Mouse (Mus musculus) hindbrain, embryonic 16.5 days (tissue): ENCODE measurements around the gene Isy1. TPM values are rescaled to one million over a fixed set of nuclear protein-coding genes. Genes with fewer than 3 reads are reported as not detected.
"Not testable (repeated sequence)": the region's sequence is repeated elsewhere in the genome, so short reads cannot be mapped to it uniquely, and the experiment has no call there.

ENCODE experiments used
- ATAC-seq: fragments of 200-750 bp; cut with Nextera tagmentation; 2 replicates; pipeline ENCODE4 v1.8.0; 2017; ENCODE audit warnings: moderate TSS enrichment, moderate library complexity
- H3K27ac ChIP-seq: fragments of 300-500 bp; sonication (generic); 2 replicates; pipeline ENCODE4 v1.5.1; 2014; ENCODE audit warnings: low read depth, mild to moderate bottlenecking, control low read depth, low read length, moderate library complexity
- H3K27me3 ChIP-seq: fragments of 300-500 bp; sonication (generic); replicated peaks from 2 replicates; pipeline ENCODE4 v1.6.1; 2014; ENCODE audit warnings: low read length; ENCODE audit not compliant: control insufficient read depth, insufficient read depth
- H3K36me3 ChIP-seq: fragments of 300-500 bp; sonication (generic); 2 replicates; pipeline ENCODE4 v1.6.1; 2014; ENCODE audit warnings: mild to moderate bottlenecking, low read length, moderate library complexity, mixed read lengths; ENCODE audit not compliant: control insufficient read depth, insufficient read depth
- H3K4me1 ChIP-seq: fragments of 300-500 bp; sonication (generic); 2 replicates; pipeline ENCODE4 v1.6.1; 2014; ENCODE audit warnings: low read depth, low read length; ENCODE audit not compliant: control insufficient read depth, insufficient read depth
- H3K4me2 ChIP-seq: fragments of 300-500 bp; sonication (generic); 2 replicates; pipeline ENCODE4 v1.6.1; 2014; ENCODE audit warnings: mild to moderate bottlenecking, low read length, control low read depth, moderate library complexity
- H3K4me3 ChIP-seq: fragments of 300-500 bp; sonication (generic); 2 replicates; pipeline ENCODE4 v1.5.1; 2014; ENCODE audit warnings: mild to moderate bottlenecking, low read length, control low read depth, moderate library complexity
- H3K9ac ChIP-seq: fragments of 300-500 bp; sonication (generic); 2 replicates; pipeline ENCODE4 v1.6.1; 2014; ENCODE audit warnings: low read depth, mild to moderate bottlenecking, control low read depth, low read length, moderate library complexity
- H3K9me3 ChIP-seq: fragments of 300-500 bp; sonication (generic); 2 replicates; pipeline ENCODE4 v1.6.1; 2014; ENCODE audit warnings: mild to moderate bottlenecking, low read length, moderate library complexity; ENCODE audit not compliant: control insufficient read depth
- WGBS: fragments of 180-500 bp; shearing (Covaris S2); extraction: QIAGEN DNeasy Blood & Tissue Kit; methylation state at CpG from one replicate; pipeline ENCODE4 v1.1.7; 2014; 5-methylcytosine and 5-hydroxymethylcytosine counted together
- polyA plus RNA-seq: library from polyadenylated mRNA; unstranded; fragments of >200 nt; fragmentation: Nextera tagmentation; extraction: Ambion mirVana; gene quantifications from 2 replicates; pipeline ENCODE4 v1.2.1, GENCODE M21; 2015

Gene Isy1
- polyA plus RNA-seq, 1 experiment from 2014 or later, result 24.0 TPM

DNA sequence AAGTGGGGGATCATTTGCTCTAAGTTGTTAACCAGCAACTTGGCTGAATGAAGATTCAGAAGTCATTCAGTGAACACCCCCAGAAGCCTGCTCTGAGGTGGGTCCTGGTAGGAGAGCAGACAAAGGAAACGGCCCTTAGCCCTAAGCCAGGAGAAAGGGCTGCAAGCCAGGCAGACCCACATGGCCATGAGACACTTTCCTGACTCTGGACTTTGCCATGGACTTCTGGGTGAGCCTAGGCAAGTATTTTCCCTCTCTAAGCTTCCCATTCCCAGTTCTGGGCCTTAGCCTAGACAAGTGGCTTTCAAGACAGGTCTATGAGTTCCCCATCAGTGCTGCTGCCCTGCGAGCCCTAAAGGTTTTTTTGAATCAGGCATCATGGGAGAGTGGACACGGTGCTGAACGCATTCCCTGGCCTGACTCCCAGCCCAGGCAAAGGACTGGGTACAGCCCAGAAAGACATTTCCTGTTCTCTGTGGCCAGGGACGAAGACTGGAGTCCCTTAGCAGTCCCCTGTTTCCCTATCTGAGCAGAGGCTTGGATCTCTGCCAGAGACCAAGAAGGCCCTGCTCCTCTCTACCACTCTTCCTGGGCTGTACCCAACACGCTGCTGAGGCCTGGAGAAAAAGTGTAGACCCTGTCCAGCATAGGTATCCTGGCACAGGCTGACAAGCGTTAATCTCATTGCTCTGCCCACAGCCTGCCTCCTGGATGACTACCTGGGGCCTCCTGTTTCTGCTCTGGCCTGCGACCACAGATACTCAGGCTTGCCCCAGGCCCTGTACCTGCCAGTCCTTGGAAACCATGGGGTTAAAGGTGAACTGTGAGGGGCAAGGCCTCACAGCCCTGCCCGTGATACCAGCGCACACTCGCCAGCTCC lies 60.1 kb downstream of the Isy1 start:
- no peak for ATAC-seq
- Histone ChIP-seq H3K4me1 (no peaks in the 10 kb centered on the region), H3K9me3 (no peaks in the 10 kb centered on the region), H3K27me3 (no peaks in the 10 kb centered on the region), H3K4me2 (no peak overlapping the region), H3K9ac (no peak overlapping the region), H3K36me3 (no peaks in the 10 kb centered on the region), H3K27ac (no peak overlapping the region), H3K4me3 (no peak overlapping the region)
- WGBS, result 70% methylated on average over 11 of the region's 11 CpGs

DNA sequence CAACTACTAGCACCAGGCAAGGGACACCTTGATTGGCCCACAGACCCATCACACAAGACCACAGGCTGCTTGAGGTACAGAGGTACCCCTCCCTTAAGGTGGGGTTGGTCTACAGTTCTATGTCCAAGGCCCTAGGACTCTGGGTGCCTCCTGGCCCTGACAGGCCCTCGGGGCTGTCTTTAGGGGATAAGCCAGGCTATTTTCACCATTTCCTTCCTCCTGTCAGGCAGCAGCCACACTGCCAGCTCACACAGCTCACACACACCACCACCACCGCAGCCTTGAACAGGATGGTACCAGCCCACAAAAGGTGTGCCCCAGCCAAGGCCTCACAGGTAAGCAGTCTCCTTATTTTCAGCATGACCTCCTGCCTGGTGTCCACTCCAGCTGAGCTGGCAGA lies 60.8 kb downstream of the Isy1 start, which contains the start of gene Gp9:
Gp9 (plus strand) TSS at position 231 of the 400 bp plus-strand sequence.
- no peak for ATAC-seq
- H3K36me3 ChIP-seq, result no peaks in the 10 kb centered on the region
- no peak within 1 kb of the TSS for H3K27ac ChIP-seq
- no peaks in the 10 kb centered on the region for H3K4me1 ChIP-seq
- H3K9ac ChIP-seq, result no peak within 1 kb of the TSS
- no peaks in the 10 kb centered on the region for H3K27me3 ChIP-seq
- no peak within 1 kb of the TSS for H3K4me3 ChIP-seq
- 80% methylated on average over 2 of the region's 2 CpGs for WGBS
- no peak within 1 kb of the TSS for H3K4me2 ChIP-seq
- no peaks in the 10 kb centered on the region for H3K9me3 ChIP-seq

DNA sequence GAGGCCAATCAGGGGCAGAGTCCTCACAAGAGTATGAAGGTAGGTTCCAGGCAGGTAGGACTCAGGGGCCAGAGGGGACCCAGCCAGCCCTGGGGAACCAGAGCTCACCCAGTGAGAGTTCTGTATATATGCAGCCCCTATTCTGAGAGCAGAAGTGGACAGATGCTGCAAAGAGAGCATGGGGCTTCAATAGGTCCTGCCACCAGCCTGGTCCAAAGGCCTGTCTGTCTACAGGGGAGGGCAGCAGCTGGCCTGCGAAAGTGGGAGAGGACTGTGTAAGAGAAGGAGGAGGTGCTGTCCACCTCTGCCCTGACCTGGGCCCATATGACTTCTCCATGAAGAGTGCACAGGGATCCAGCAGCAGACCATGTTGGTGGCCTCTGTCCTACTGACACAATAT lies 61.9 kb downstream of the Isy1 start:
- no peaks in the 10 kb centered on the region for H3K27me3 ChIP-seq
- WGBS, result 82% methylated on average over 1 of the region's 1 CpGs
- H3K4me2 ChIP-seq, result no peak overlapping the region
- ATAC-seq, result no peak
- H3K27ac ChIP-seq, result no peak overlapping the region
- H3K4me3 ChIP-seq, result no peak overlapping the region
- H3K4me1 ChIP-seq, result no peaks in the 10 kb centered on the region
- H3K9ac ChIP-seq, result no peak overlapping the region
- H3K9me3 ChIP-seq, result no peaks in the 10 kb centered on the region
- H3K36me3 ChIP-seq, result no peaks in the 10 kb centered on the region

DNA sequence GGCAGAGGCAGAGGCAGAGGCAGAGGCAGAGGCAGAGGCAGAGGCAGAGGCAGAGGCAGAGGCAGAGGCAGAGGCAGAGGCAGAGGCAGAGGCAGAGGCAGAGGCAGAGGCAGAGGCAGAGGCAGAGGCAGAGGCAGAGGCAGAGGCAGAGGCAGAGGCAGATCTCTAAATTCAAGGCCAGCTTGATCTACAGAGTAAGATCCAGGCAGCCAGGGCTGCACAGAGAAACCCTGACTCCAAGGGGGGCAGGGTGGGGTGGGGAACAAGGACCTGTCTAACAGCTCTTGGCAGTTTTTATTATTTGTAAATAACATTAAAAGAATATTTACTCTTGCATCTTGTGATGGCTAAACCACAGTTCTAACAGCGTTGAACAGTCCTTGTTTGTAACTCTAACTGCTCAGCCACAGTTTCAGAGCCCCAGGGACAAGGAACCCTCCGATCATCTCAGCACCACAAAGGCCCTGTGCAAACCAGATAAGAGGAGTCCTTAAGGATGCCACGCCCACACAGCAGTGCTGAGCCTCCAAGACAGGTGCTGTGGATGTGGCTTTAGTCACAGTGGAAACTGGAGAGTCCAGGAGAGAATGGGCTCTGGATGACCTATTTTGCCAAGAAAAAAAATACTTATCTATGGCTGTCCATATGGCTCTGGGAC lies 62.9 kb downstream of the Isy1 start:
- no peak overlapping the region for H3K4me3 ChIP-seq
- no peaks in the 10 kb centered on the region for H3K36me3 ChIP-seq
- H3K4me1 ChIP-seq, result no peaks in the 10 kb centered on the region
- no peak overlapping the region for H3K9ac ChIP-seq
- ATAC-seq, result no peak
- no peaks in the 10 kb centered on the region for H3K27me3 ChIP-seq
- H3K4me2 ChIP-seq, result no peak overlapping the region
- WGBS, result 75% methylated on average over 3 of the region's 3 CpGs
- no peak overlapping the region for H3K27ac ChIP-seq
- no peaks in the 10 kb centered on the region for H3K9me3 ChIP-seq

DNA sequence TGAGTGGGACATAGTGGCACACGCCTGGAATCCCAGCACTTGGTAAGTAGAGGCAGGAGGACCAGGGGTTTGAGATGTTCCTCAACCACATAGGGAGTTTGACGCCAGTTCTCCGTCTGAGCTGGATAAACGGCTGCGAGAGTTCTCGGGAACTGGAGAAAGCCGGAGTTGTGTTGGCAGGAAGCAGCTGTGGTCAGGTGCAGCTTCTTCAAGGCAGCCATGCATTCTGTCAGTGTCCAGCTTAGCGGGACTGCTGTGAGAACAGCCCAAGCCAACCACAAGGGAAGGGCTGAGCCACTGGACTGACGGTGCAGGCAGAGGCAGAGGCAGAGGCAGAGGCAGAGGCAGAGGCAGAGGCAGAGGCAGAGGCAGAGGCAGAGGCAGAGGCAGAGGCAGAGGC lies 63.7 kb downstream of the Isy1 start:
- ATAC-seq, result no peak
- Histone ChIP-seq H3K9ac (no peak overlapping the region), H3K4me2 (no peak overlapping the region), H3K27me3 (no peaks in the 10 kb centered on the region), H3K27ac (no peak overlapping the region), H3K36me3 (no peaks in the 10 kb centered on the region), H3K9me3 (no peaks in the 10 kb centered on the region), H3K4me1 (no peaks in the 10 kb centered on the region), H3K4me3 (no peak overlapping the region)
- WGBS, result 88% methylated on average over 9 of the region's 9 CpGs

- Histone ChIP-seq H3K4me2 (no peak overlapping the region), H3K9me3 (no peaks in the 10 kb centered on the region), H3K4me3 (no peak overlapping the region), H3K27me3 (no peaks in the 10 kb centered on the region), H3K9ac (no peak overlapping the region), H3K27ac (no peak overlapping the region), H3K4me1 (no peaks in the 10 kb centered on the region), H3K36me3 (no peaks in the 10 kb centered on the region)
- no peak for ATAC-seq
- WGBS, result 50% methylated on average over 1 of the region's 1 CpGs
Measured at GRCm38 (mm10) chr6:87774466-87774865, 64.1 kb downstream of the Isy1 start.

GRCm38 (mm10) chr6:87770626-87771025 lies 68.0 kb downstream of the Isy1 start:
- Histone ChIP-seq H3K4me2 (no peak overlapping the region), H3K27me3 (no peaks in the 10 kb centered on the region), H3K36me3 (no peaks in the 10 kb centered on the region), H3K4me3 (no peak overlapping the region), H3K4me1 (no peaks in the 10 kb centered on the region), H3K9me3 (no peaks in the 10 kb centered on the region), H3K9ac (no peak overlapping the region), H3K27ac (no peak overlapping the region)
- ATAC-seq, result no peak
- WGBS, result 55% methylated on average over 8 of the region's 8 CpGs

DNA sequence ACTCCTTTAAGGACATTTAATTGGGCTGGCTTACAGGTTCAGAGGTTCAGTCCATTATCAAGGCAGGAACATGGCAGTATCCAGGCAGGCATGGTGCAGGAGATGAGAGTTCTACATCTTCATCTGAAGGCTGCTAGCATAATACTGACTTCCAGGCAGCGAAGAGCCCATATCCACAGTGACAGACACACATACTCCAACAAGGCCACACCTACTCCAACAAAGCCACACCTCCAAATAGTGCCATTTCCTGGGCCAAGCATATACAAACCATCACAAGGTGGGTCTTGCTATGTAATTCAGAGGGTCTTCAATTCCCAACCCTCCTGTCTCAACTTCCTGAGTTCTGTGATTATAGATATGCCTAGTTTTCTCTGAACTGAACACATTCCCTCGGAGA lies 74.3 kb downstream of the Isy1 start:
- 94% methylated on average over 2 of the region's 2 CpGs for WGBS
- H3K27me3 ChIP-seq, H3K27ac ChIP-seq, H3K36me3 ChIP-seq, H3K4me2 ChIP-seq, H3K4me3 ChIP-seq, H3K9ac ChIP-seq, H3K4me1 ChIP-seq, H3K9me3 ChIP-seq, ATAC-seq: not testable (repeated sequence)
